Mouse (Mus musculus): ENCODE measurements at regions not wholly inside any gene's neighbourhood (a gene's known extent, or its start where the extent isn't known, plus 50 kb on each side); places are given as distances from the start of the nearest gene placed in this dataset.

DNA sequence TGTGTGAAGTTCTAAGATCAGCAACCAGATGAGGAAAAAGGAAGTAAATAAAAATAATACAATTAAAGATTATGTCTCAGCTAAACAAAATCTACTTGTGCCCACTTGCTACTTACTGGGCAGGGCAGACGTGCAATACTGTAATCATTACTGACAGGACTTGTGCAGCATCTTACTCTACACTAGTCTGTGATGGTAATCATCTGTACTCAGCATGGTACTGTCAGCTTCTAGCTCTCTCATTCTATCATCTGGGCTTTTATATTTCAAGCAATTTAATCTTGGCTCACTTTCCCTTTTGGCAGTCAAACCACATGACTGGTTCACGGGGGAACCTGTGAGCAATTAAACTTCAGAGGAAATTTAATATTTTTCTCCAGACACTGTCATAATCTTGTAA is 167.5 kb downstream of the Arl6ip6 start:
- TF ChIP-seq CTCF (IDR thresholded peaks at IDR 0.05; ENCODE audit: extremely low read depth, insufficient read depth, low read length): no peak
- no peak for TF ChIP-seq POLR2A (IDR thresholded peaks at IDR 0.05; ENCODE audit: extremely low read depth, insufficient read depth, low read length)

Data from cortical plate, adult 2 months (tissue).